Mouse (Mus musculus) cerebellum, adult (tissue): ENCODE data around the gene Smyd2.
A peak's percentile ranks its signal among the peaks of the same experiment; 100 is the strongest.

Experiments used
- ATAC-seq: cut with Nextera tagmentation; 2 replicates; pipeline ENCODE4 v1.9.2; 2017; ENCODE audit warnings: mild to moderate bottlenecking, moderate library complexity, mixed read lengths; ENCODE audit not compliant: insufficient number of reproducible peaks, low FRiP score, low TSS enrichment

The Smyd2 gene

GRCm38 (mm10) chr1:189920701-189921567 is 1.2 kb downstream of the Smyd2 start:
- ATAC-seq: peak; percentile 6; the same call in 1 of the 2 replicates

- ATAC-seq: no peak
Measured at GRCm38 (mm10) chr1:189919756-189920155, 2.4 kb downstream of the Smyd2 start.

- no peak for ATAC-seq
Measured at GRCm38 (mm10) chr1:189917126-189917500, 5.0 kb downstream of the Smyd2 start.

GRCm38 (mm10) chr1:189916422-189917125 is 5.6 kb downstream of the Smyd2 start:
- ATAC-seq: no peak

- ATAC-seq: no peak
Measured at GRCm38 (mm10) chr1:189913093-189913760, 8.9 kb downstream of the Smyd2 start.

- ATAC-seq: no peak
Measured at GRCm38 (mm10) chr1:189910685-189911345, 11.3 kb downstream of the Smyd2 start.

GRCm38 (mm10) chr1:189903169-189903568 is 19.0 kb downstream of the Smyd2 start:
- no peak for ATAC-seq

GRCm38 (mm10) chr1:189902413-189902812 is 19.8 kb downstream of the Smyd2 start:
- ATAC-seq: no peak

- ATAC-seq: no peak
Measured at GRCm38 (mm10) chr1:189899526-189899925, 22.6 kb downstream of the Smyd2 start.

GRCm38 (mm10) chr1:189898708-189899107 is 23.5 kb downstream of the Smyd2 start:
- ATAC-seq: no peak

GRCm38 (mm10) chr1:189897861-189898260 is 24.3 kb downstream of the Smyd2 start:
- ATAC-seq: no peak

GRCm38 (mm10) chr1:189894191-189894590 is 28.0 kb downstream of the Smyd2 start:
- no peak for ATAC-seq

- ATAC-seq: no peak
Measured at GRCm38 (mm10) chr1:189888749-189889148, 33.4 kb downstream of the Smyd2 start.

- peak; percentile 68 for ATAC-seq
Measured at GRCm38 (mm10) chr1:189887518-189887917, 34.6 kb downstream of the Smyd2 start.

- no peak for ATAC-seq
Measured at GRCm38 (mm10) chr1:189885975-189886374, 36.2 kb downstream of the Smyd2 start.

GRCm38 (mm10) chr1:189884951-189885350 is 37.2 kb downstream of the Smyd2 start:
- peak; percentile 34 for ATAC-seq

GRCm38 (mm10) chr1:189883531-189884170 is 38.5 kb downstream of the Smyd2 start:
- ATAC-seq: no peak

- no peak for ATAC-seq
Measured at GRCm38 (mm10) chr1:189882886-189883285, 39.3 kb downstream of the Smyd2 start.

GRCm38 (mm10) chr1:189880745-189881144 is 41.4 kb downstream of the Smyd2 start:
- no peak for ATAC-seq

- peak; percentile 56 for ATAC-seq
Measured at GRCm38 (mm10) chr1:189879965-189880364, 42.2 kb downstream of the Smyd2 start.
